Mouse (Mus musculus) hindbrain, embryonic 14.5 days (tissue): ENCODE measurements around the gene Myo15b. TPM values are rescaled to one million over a fixed set of nuclear protein-coding genes. Genes with fewer than 3 reads are reported as not detected.

Source experiments
- ATAC-seq: fragments of 200-750 bp; cut with Nextera tagmentation; 2 replicates; pipeline ENCODE4 v1.8.0; 2017; ENCODE audit warnings: moderate number of reproducible peaks, mild to moderate bottlenecking, moderate TSS enrichment, moderate library complexity; ENCODE audit not compliant: low FRiP score
- DNase-seq: peaks from one replicate; pipeline ENCODE4 v3.0.0-alpha.2; 2015; ENCODE audit warnings: low spot score
- H3K27ac ChIP-seq: fragments of 300-500 bp; sonication (generic); 2 replicates; pipeline ENCODE4 v1.5.1; 2014; ENCODE audit warnings: mild to moderate bottlenecking, moderate library complexity
- H3K27me3 ChIP-seq: fragments of 300-500 bp; sonication (generic); 2 replicates; pipeline ENCODE4 v1.6.1; 2014; ENCODE audit warnings: mild to moderate bottlenecking, low read length, mixed read lengths; ENCODE audit not compliant: control insufficient read depth, insufficient read depth
- H3K36me3 ChIP-seq: fragments of 300-500 bp; sonication (generic); replicated peaks from 2 replicates; pipeline ENCODE4 v1.6.1; 2014; ENCODE audit not compliant: control insufficient read depth, insufficient read depth
- H3K4me1 ChIP-seq: fragments of 300-500 bp; sonication (generic); replicated peaks from 2 replicates; pipeline ENCODE4 v1.6.1; 2014; ENCODE audit warnings: antibody characterized with exemption, low read length, mixed read lengths; ENCODE audit not compliant: control insufficient read depth, insufficient read depth
- H3K4me2 ChIP-seq: fragments of 300-500 bp; sonication (generic); replicated peaks from 2 replicates; pipeline ENCODE4 v1.6.1; 2014; ENCODE audit warnings: mild to moderate bottlenecking, moderate library complexity
- H3K4me3 ChIP-seq: fragments of 300-500 bp; sonication (generic); replicated peaks from 2 replicates; pipeline ENCODE4 v1.5.1; 2014; ENCODE audit warnings: mild to moderate bottlenecking, low read length
- H3K9ac ChIP-seq: fragments of 300-500 bp; sonication (generic); 2 replicates; pipeline ENCODE4 v1.6.1; 2014
- H3K9me3 ChIP-seq: fragments of 300-500 bp; sonication (generic); 2 replicates; pipeline ENCODE4 v1.6.1; 2016; ENCODE audit warnings: low read length; ENCODE audit not compliant: control insufficient read depth
- WGBS: fragments of 180-500 bp; shearing (Covaris S2); extraction: QIAGEN DNeasy Blood & Tissue Kit; methylation state at CpG from one replicate; pipeline ENCODE4 v1.1.7; 2014; 5-methylcytosine and 5-hydroxymethylcytosine counted together
- polyA plus RNA-seq: library from polyadenylated mRNA; unstranded; fragments of >200 nt; fragmentation: Nextera tagmentation; extraction: Ambion mirVana; gene quantifications from 2 replicates; pipeline ENCODE4 v1.2.1, GENCODE M21; 2014

Gene Myo15b
- polyA plus RNA-seq, 1 experiment from 2014 or later = not detected

- 81% methylated on average over 8 of the region's 8 CpGs for WGBS
- ATAC-seq (no peak), DNase-seq (no peak)
- no peaks in the 10 kb centered on the region for H3K36me3 ChIP-seq
- H3K27ac ChIP-seq = no peak overlapping the region
- H3K9me3 ChIP-seq = no peaks in the 10 kb centered on the region
- no peaks in the 10 kb centered on the region for H3K27me3 ChIP-seq
- no peak overlapping the region for H3K4me3 ChIP-seq
- H3K4me1 ChIP-seq = no peaks in the 10 kb centered on the region
- H3K4me2 ChIP-seq = no peak overlapping the region
- no peak overlapping the region for H3K9ac ChIP-seq
Measured at GRCm38 (mm10) chr11:115878071-115878470, 19.9 kb downstream of the Myo15b start.

GRCm38 (mm10) chr11:115881002-115881401, 22.8 kb downstream of the Myo15b start:
- WGBS = 21% methylated on average over 5 of the region's 5 CpGs
- Histone ChIP-seq H3K4me2 (no peak overlapping the region), H3K27me3 (no peaks in the 10 kb centered on the region), H3K9me3 (no peaks in the 10 kb centered on the region), H3K9ac (no peak overlapping the region), H3K4me3 (no peak overlapping the region), H3K27ac (no peak overlapping the region), H3K4me1 (no peaks in the 10 kb centered on the region), H3K36me3 (no peaks in the 10 kb centered on the region)
- ATAC-seq (no peak), DNase-seq (no peak)

GRCm38 (mm10) chr11:115883251-115883650, 25.0 kb downstream of the Myo15b start:
- Histone ChIP-seq H3K9me3 (no peaks in the 10 kb centered on the region), H3K36me3 (no peaks in the 10 kb centered on the region), H3K27me3 (no peaks in the 10 kb centered on the region), H3K9ac (no peak overlapping the region), H3K4me3 (no peak overlapping the region), H3K4me1 (no peaks in the 10 kb centered on the region), H3K27ac (no peak overlapping the region), H3K4me2 (no peak overlapping the region)
- ATAC-seq (no peak), DNase-seq (no peak)
- WGBS = 36% methylated on average over 13 of the region's 17 CpGs

GRCm38 (mm10) chr11:115884361-115884760, 26.2 kb downstream of the Myo15b start:
- H3K4me3 ChIP-seq = no peak overlapping the region
- ATAC-seq (no peak), DNase-seq (no peak)
- WGBS = 94% methylated on average over 3 of the region's 3 CpGs
- H3K36me3 ChIP-seq = no peaks in the 10 kb centered on the region
- H3K27ac ChIP-seq = no peak overlapping the region
- no peaks in the 10 kb centered on the region for H3K9me3 ChIP-seq
- H3K4me1 ChIP-seq = no peaks in the 10 kb centered on the region
- H3K9ac ChIP-seq = no peak overlapping the region
- H3K4me2 ChIP-seq = no peak overlapping the region
- no peaks in the 10 kb centered on the region for H3K27me3 ChIP-seq

GRCm38 (mm10) chr11:115885281-115885680, 27.1 kb downstream of the Myo15b start:
- Histone ChIP-seq H3K27ac (no peak overlapping the region), H3K4me3 (no peak overlapping the region), H3K4me2 (no peak overlapping the region), H3K4me1 (no peaks in the 10 kb centered on the region), H3K36me3 (no peaks in the 10 kb centered on the region), H3K9me3 (no peaks in the 10 kb centered on the region), H3K9ac (no peak overlapping the region), H3K27me3 (no peaks in the 10 kb centered on the region)
- no peak for ATAC-seq
- WGBS = 76% methylated on average over 11 of the region's 11 CpGs
- no peak for DNase-seq

- no peak for DNase-seq
- Histone ChIP-seq H3K4me3 (no peak overlapping the region), H3K4me2 (no peak overlapping the region), H3K4me1 (no peaks in the 10 kb centered on the region), H3K27ac (no peak overlapping the region), H3K9ac (no peak overlapping the region), H3K36me3 (no peaks in the 10 kb centered on the region), H3K9me3 (no peaks in the 10 kb centered on the region), H3K27me3 (no peaks in the 10 kb centered on the region)
- no peak for ATAC-seq
- WGBS = 91% methylated on average over 11 of the region's 11 CpGs
Measured at GRCm38 (mm10) chr11:115886446-115886845, 28.2 kb downstream of the Myo15b start.

- H3K4me2 ChIP-seq = no peak overlapping the region
- ATAC-seq = no peak
- H3K27me3 ChIP-seq = no peaks in the 10 kb centered on the region
- H3K9ac ChIP-seq = no peak overlapping the region
- no peaks in the 10 kb centered on the region for H3K4me1 ChIP-seq
- no peak overlapping the region for H3K4me3 ChIP-seq
- DNase-seq = no peak
- 73% methylated on average over 5 of the region's 5 CpGs for WGBS
- H3K9me3 ChIP-seq = no peaks in the 10 kb centered on the region
- H3K36me3 ChIP-seq = peaks cover 7% of the 10 kb centered on the region; the same call in 1 of the 2 replicates
- H3K27ac ChIP-seq = no peak overlapping the region
Measured at GRCm38 (mm10) chr11:115888020-115888419, 29.8 kb downstream of the Myo15b start.

GRCm38 (mm10) chr11:115889159-115889558, 31.0 kb downstream of the Myo15b start:
- H3K9me3 ChIP-seq = no peaks in the 10 kb centered on the region
- no peak overlapping the region for H3K9ac ChIP-seq
- 86% methylated on average over 6 of the region's 6 CpGs for WGBS
- no peak overlapping the region for H3K4me2 ChIP-seq
- H3K27ac ChIP-seq = no peak overlapping the region
- no peak overlapping the region for H3K4me3 ChIP-seq
- ATAC-seq = no peak
- H3K4me1 ChIP-seq = no peaks in the 10 kb centered on the region
- no peak for DNase-seq
- peaks cover 12% of the 10 kb centered on the region; the same call in 1 of the 2 replicates for H3K36me3 ChIP-seq
- no peaks in the 10 kb centered on the region for H3K27me3 ChIP-seq

- Histone ChIP-seq H3K4me1 (no peaks in the 10 kb centered on the region), H3K27ac (no peak overlapping the region), H3K27me3 (no peaks in the 10 kb centered on the region), H3K9ac (no peak overlapping the region), H3K4me2 (no peak overlapping the region), H3K9me3 (no peaks in the 10 kb centered on the region), H3K36me3 (peaks cover 38% of the 10 kb centered on the region), H3K4me3 (no peak overlapping the region)
- DNase-seq = no peak
- WGBS = 54% methylated on average over 6 of the region's 6 CpGs
- ATAC-seq = no peak
Measured at GRCm38 (mm10) chr11:115892213-115892612, 34.0 kb downstream of the Myo15b start.

GRCm38 (mm10) chr11:115893071-115893470, 34.9 kb downstream of the Myo15b start:
- Histone ChIP-seq H3K9me3 (no peaks in the 10 kb centered on the region), H3K36me3 (peaks cover 39% of the 10 kb centered on the region), H3K27me3 (no peaks in the 10 kb centered on the region), H3K9ac (no peak overlapping the region), H3K4me3 (no peak overlapping the region), H3K27ac (no peak overlapping the region), H3K4me1 (no peaks in the 10 kb centered on the region), H3K4me2 (no peak overlapping the region)
- ATAC-seq (no peak), DNase-seq (no peak)
- WGBS = 94% methylated on average over 9 of the region's 9 CpGs
